Mouse (Mus musculus) heart, postnatal 0 days (tissue): Measurements from ENCODE around the gene Gm10334.
"Not testable (repeated sequence)": the region's sequence is repeated elsewhere in the genome, so short reads cannot be mapped to it uniquely, and the experiment has no call there.

Experiments
- CTCF ChIP-seq: IDR thresholded peaks from 2 replicates; pipeline ENCODE4 v1.5.1; 2016; ENCODE audit warnings: antibody characterized with exemption, control low read depth, low read depth
- EP300 ChIP-seq: IDR thresholded peaks from 2 replicates; pipeline ENCODE4 v1.6.1; 2016; ENCODE audit warnings: antibody characterized with exemption, low read depth

- not testable (repeated sequence) for TF ChIP-seq CTCF, EP300
These were observed 12.7 kb upstream of the Gm10334 start, which contains the start of gene Prss1 for GRCm38 (mm10) chr6:41458632-41459031.
